Mouse (Mus musculus): ENCODE measurements around the gene Neurod1. TPM values are rescaled to one million over a fixed set of nuclear protein-coding genes. Genes with fewer than 3 reads are reported as not detected.

The Neurod1 gene
- polyA plus RNA-seq, 1 experiment: 0.55 TPM

GRCm38 (mm10) chr2:79429650-79430049, 26.9 kb downstream of the Neurod1 start:
- 4% methylated on average over 6 of the region's 6 CpGs for WGBS
- no peak overlapping the region for H3K4me3 ChIP-seq (replicated peaks; ENCODE audit: control insufficient read depth, low read depth, low read length)
- H3K27ac ChIP-seq (ENCODE audit: control insufficient read depth, insufficient read depth, low read depth, low read length, poor library complexity): no peak overlapping the region
- no peaks in the 10 kb centered on the region for H3K4me1 ChIP-seq (ENCODE audit: control insufficient read depth, insufficient read depth, low read length)
- TF ChIP-seq POLR2A (IDR thresholded peaks at IDR 0.05; ENCODE audit: borderline replicate concordance, control insufficient read depth, low read depth, low read length) (no peak), CTCF (IDR thresholded peaks at IDR 0.05; ENCODE audit: control insufficient read depth, insufficient read depth, low read length) (no peak)

- TF ChIP-seq POLR2A (IDR thresholded peaks at IDR 0.05; ENCODE audit: borderline replicate concordance, control insufficient read depth, low read depth, low read length) (no peak), CTCF (IDR thresholded peaks at IDR 0.05; ENCODE audit: control insufficient read depth, insufficient read depth, low read length) (no peak)
- Histone ChIP-seq H3K4me1 (ENCODE audit: control insufficient read depth, insufficient read depth, low read length) (no peaks in the 10 kb centered on the region), H3K4me3 (replicated peaks; ENCODE audit: control insufficient read depth, low read depth, low read length) (no peak overlapping the region), H3K27ac (ENCODE audit: control insufficient read depth, insufficient read depth, low read depth, low read length, poor library complexity) (no peak overlapping the region)
- WGBS: 21% methylated on average over 7 of the region's 7 CpGs
These were observed 27.4 kb downstream of the Neurod1 start for GRCm38 (mm10) chr2:79429108-79429507.

- under 1% methylated on average over 35 of the region's 35 CpGs for WGBS
- no peak overlapping the region for H3K27ac ChIP-seq (ENCODE audit: control insufficient read depth, insufficient read depth, low read depth, low read length, poor library complexity)
- peak overlapping the region; percentile 35 for H3K4me3 ChIP-seq (replicated peaks; ENCODE audit: control insufficient read depth, low read depth, low read length)
- no peaks in the 10 kb centered on the region for H3K4me1 ChIP-seq (ENCODE audit: control insufficient read depth, insufficient read depth, low read length)
- TF ChIP-seq POLR2A (IDR thresholded peaks at IDR 0.05; ENCODE audit: borderline replicate concordance, control insufficient read depth, low read depth, low read length): no peak
- TF ChIP-seq CTCF (IDR thresholded peaks at IDR 0.05; ENCODE audit: control insufficient read depth, insufficient read depth, low read length): no peak
These were observed 27.9 kb downstream of the Neurod1 start for GRCm38 (mm10) chr2:79428569-79429104.

- 31% methylated on average over 6 of the region's 6 CpGs for WGBS
- H3K4me3 ChIP-seq (replicated peaks; ENCODE audit: control insufficient read depth, low read depth, low read length): no peak overlapping the region
- no peak overlapping the region for H3K27ac ChIP-seq (ENCODE audit: control insufficient read depth, insufficient read depth, low read depth, low read length, poor library complexity)
- TF ChIP-seq POLR2A (IDR thresholded peaks at IDR 0.05; ENCODE audit: borderline replicate concordance, control insufficient read depth, low read depth, low read length) (no peak), CTCF (IDR thresholded peaks at IDR 0.05; ENCODE audit: control insufficient read depth, insufficient read depth, low read length) (no peak)
- no peaks in the 10 kb centered on the region for H3K4me1 ChIP-seq (ENCODE audit: control insufficient read depth, insufficient read depth, low read length)
These were observed 28.5 kb downstream of the Neurod1 start for GRCm38 (mm10) chr2:79428022-79428421.

- H3K4me1 ChIP-seq (ENCODE audit: control insufficient read depth, insufficient read depth, low read length): no peaks in the 10 kb centered on the region
- no peak overlapping the region for H3K27ac ChIP-seq (ENCODE audit: control insufficient read depth, insufficient read depth, low read depth, low read length, poor library complexity)
- H3K4me3 ChIP-seq (replicated peaks; ENCODE audit: control insufficient read depth, low read depth, low read length): no peak overlapping the region
- 77% methylated on average over 6 of the region's 6 CpGs for WGBS
- TF ChIP-seq CTCF (IDR thresholded peaks at IDR 0.05; ENCODE audit: control insufficient read depth, insufficient read depth, low read length) (no peak), POLR2A (IDR thresholded peaks at IDR 0.05; ENCODE audit: borderline replicate concordance, control insufficient read depth, low read depth, low read length) (no peak)
These were observed 34.9 kb downstream of the Neurod1 start for GRCm38 (mm10) chr2:79421696-79422095.

GRCm38 (mm10) chr2:79414505-79414904, 42.0 kb downstream of the Neurod1 start:
- H3K4me1 ChIP-seq (ENCODE audit: control insufficient read depth, insufficient read depth, low read length): no peaks in the 10 kb centered on the region
- TF ChIP-seq CTCF (IDR thresholded peaks at IDR 0.05; ENCODE audit: control insufficient read depth, insufficient read depth, low read length) (no peak), POLR2A (IDR thresholded peaks at IDR 0.05; ENCODE audit: borderline replicate concordance, control insufficient read depth, low read depth, low read length) (no peak)
- no peak overlapping the region for H3K4me3 ChIP-seq (replicated peaks; ENCODE audit: control insufficient read depth, low read depth, low read length)
- WGBS: 84% methylated on average over 7 of the region's 7 CpGs
- H3K27ac ChIP-seq (ENCODE audit: control insufficient read depth, insufficient read depth, low read depth, low read length, poor library complexity): no peak overlapping the region

- 79% methylated on average over 3 of the region's 3 CpGs for WGBS
- TF ChIP-seq POLR2A (IDR thresholded peaks at IDR 0.05; ENCODE audit: borderline replicate concordance, control insufficient read depth, low read depth, low read length) (no peak), CTCF (IDR thresholded peaks at IDR 0.05; ENCODE audit: control insufficient read depth, insufficient read depth, low read length) (no peak)
- no peak overlapping the region for H3K4me3 ChIP-seq (replicated peaks; ENCODE audit: control insufficient read depth, low read depth, low read length)
- no peak overlapping the region for H3K27ac ChIP-seq (ENCODE audit: control insufficient read depth, insufficient read depth, low read depth, low read length, poor library complexity)
- H3K4me1 ChIP-seq (ENCODE audit: control insufficient read depth, insufficient read depth, low read length): no peaks in the 10 kb centered on the region
These were observed 45.7 kb downstream of the Neurod1 start for GRCm38 (mm10) chr2:79410903-79411255.

- WGBS: 75% methylated on average over 15 of the region's 15 CpGs
- no peaks in the 10 kb centered on the region for H3K4me1 ChIP-seq (ENCODE audit: control insufficient read depth, insufficient read depth, low read length)
- H3K4me3 ChIP-seq (replicated peaks; ENCODE audit: control insufficient read depth, low read depth, low read length): no peak overlapping the region
- TF ChIP-seq POLR2A (IDR thresholded peaks at IDR 0.05; ENCODE audit: borderline replicate concordance, control insufficient read depth, low read depth, low read length): no peak
- no peak for TF ChIP-seq CTCF (IDR thresholded peaks at IDR 0.05; ENCODE audit: control insufficient read depth, insufficient read depth, low read length)
- no peak overlapping the region for H3K27ac ChIP-seq (ENCODE audit: control insufficient read depth, insufficient read depth, low read depth, low read length, poor library complexity)
These were observed 46.2 kb downstream of the Neurod1 start for GRCm38 (mm10) chr2:79410247-79410902.

Measured in bone marrow, adult 2 months (tissue).